Mouse (Mus musculus): ENCODE measurements around the gene Cep68. TPM values are rescaled to one million over a fixed set of nuclear protein-coding genes. Genes with fewer than 3 reads are reported as not detected.
"Not testable (repeated sequence)": the region's sequence is repeated elsewhere in the genome, so short reads cannot be mapped to it uniquely, and the experiment has no call there.

Gene Cep68
- total RNA-seq, 2 experiments from 2014 or later: 27.7 to 28.3 TPM

DNA sequence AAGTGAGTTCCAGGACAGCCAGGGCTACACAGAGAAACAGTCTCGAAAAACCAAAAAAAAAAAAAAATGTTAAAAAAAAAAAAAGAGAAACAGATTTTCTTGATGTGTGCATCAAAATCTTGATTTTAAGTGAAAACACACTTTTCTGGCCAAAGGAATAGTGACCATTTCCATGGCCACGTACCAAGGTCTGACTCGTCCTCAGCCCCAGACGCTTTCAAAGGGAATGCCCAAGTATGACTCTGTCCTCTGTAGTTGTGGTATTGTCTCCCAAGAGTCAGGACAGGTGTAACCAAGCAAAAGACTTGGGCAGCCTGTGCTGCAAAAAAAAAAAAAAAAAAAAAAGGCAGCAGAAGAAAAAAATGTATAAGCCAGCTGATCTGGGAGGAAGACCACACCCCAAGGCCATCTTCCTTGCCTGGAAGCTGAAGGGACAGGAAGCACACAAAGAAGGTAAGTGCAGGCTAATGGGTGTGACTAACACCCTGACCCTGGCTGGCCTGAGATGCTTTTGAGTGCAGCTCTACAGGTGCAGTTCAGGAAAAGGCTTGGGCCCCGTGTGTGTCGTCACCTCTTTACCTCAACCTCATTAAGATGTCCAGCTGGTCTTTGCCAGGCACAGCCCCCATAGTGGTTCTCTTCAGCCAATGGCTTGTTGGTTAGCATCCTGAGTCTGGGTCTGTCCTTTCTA is 6.7 kb downstream of the Cep68 start:
- no peak for ATAC-seq (replicated peaks; ENCODE audit: poor library complexity)

DNA sequence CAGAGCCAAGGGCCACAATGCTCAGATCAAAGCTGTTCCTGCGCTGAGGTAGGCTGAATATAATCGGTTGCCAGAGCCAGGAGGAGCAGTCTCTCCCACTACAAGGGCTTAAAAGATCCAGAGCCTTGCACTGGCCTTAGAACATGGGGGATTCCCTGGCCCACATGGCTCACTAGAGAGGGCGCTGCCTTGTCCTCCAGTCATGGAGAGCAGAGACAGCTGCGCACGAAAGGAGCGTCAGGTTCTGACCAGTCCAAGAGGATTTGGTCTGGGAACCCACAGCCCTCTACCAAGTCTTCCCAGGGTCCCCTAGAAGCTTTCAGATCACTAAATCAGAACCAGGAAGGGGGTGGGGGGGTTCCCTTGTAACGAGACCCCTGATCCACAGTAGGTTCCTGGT is 7.9 kb downstream of the Cep68 start:
- ATAC-seq (replicated peaks; ENCODE audit: poor library complexity): no peak

GRCm38 (mm10) chr11:20240331-20240730 is 8.9 kb downstream of the Cep68 start:
- peak; percentile 17; the same call in 1 of the 2 replicates for ATAC-seq (replicated peaks; ENCODE audit: poor library complexity)

DNA sequence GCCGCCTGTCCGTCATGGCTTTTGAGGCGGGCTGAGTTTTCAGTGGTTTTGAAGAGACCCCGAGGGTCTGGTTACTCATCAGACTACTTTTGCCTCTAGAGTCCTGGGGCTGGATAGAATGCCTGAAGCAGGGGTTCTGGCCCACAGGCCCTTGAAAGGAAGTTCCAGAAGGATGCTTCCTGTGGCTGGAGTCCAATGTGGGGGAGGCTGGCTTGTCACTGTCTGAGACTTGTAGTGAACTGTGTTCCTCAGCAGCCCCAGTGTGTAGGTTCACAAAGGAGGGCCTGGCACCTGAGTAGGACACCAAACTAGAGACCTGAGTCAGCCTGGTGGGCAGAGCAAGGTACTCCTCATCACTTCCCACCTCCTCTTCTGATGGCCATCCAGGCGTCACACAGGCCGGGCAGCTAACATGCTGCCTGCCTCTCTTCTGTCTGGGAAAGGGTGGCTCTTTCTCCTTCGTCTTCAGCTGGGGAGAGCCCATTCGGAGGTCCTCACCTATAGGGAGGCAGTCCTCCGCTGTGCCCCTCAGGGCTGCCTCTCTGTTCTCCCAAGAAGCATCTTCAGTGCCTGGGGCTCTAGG is 9.9 kb downstream of the Cep68 start:
- no peak for ATAC-seq (replicated peaks; ENCODE audit: poor library complexity)

- ATAC-seq (replicated peaks; ENCODE audit: poor library complexity): no peak
These were observed 11.3 kb downstream of the Cep68 start for GRCm38 (mm10) chr11:20237976-20238375.

GRCm38 (mm10) chr11:20237018-20237417 is 12.2 kb downstream of the Cep68 start:
- no peak for ATAC-seq (replicated peaks; ENCODE audit: poor library complexity)

DNA sequence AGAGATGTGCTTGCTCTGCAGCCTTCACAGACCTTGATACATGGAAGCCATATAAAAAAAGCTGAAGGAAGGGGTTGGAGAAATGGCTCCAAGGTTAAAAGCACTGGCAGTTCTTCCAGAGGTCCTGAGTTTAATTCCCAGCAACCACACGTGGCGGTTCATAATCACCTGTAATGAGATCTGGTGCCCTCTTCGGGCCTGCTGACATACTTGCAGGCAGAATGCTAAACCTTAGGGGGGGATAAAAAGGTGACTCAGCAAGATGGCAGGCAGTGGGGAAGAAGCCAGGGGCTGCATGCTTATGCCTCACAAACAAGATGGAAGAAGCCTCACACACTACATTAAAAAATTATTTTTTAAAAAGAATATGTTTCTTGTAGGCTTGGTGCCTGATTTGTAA is 15.0 kb downstream of the Cep68 start:
- ATAC-seq (replicated peaks; ENCODE audit: poor library complexity): no peak

DNA sequence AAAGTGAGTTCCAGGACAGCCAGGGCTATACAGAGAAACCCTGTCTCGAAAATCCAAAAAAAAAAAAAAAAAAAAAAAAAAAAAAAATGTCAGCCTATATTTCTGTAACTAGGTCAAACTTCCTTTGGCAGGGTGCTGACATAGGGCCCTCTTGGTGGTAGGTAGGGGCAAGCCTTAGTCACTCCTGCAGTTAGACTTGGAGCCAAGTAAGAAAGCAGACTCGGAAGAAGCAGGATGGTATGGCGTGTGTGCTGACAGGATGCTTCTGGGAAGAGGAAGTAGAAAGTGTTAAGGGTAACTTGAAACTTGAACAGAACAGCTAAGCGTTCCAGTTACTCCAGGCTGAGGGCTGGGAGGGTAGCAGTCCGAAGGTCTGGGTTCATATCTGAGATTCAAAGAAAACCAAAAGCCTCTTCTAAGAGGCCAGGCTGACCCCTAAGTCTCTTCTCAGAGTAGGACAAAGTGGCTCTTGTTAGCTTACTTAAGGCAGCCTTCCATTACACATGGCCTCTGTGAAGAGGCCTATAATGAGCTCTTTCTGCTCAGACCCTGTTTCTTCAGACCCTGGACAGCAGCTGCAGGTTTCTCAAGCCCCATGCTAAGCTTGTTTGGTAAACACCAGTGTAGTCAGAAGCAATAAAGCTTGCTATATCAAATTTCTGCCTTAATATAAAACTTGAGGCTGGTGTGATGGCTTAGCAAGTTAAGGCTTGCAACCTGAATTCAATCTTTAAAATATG is 17.0 kb downstream of the Cep68 start:
- peak; percentile 26 for ATAC-seq (replicated peaks; ENCODE audit: poor library complexity)

GRCm38 (mm10) chr11:20231128-20231878 is 17.9 kb downstream of the Cep68 start:
- ATAC-seq (replicated peaks; ENCODE audit: poor library complexity): peak; percentile 97

- no peak for ATAC-seq (replicated peaks; ENCODE audit: poor library complexity)
These were observed 18.9 kb downstream of the Cep68 start for GRCm38 (mm10) chr11:20230286-20230685.

- no peak for ATAC-seq (replicated peaks; ENCODE audit: poor library complexity)
These were observed 19.9 kb downstream of the Cep68 start for GRCm38 (mm10) chr11:20229311-20229710.

DNA sequence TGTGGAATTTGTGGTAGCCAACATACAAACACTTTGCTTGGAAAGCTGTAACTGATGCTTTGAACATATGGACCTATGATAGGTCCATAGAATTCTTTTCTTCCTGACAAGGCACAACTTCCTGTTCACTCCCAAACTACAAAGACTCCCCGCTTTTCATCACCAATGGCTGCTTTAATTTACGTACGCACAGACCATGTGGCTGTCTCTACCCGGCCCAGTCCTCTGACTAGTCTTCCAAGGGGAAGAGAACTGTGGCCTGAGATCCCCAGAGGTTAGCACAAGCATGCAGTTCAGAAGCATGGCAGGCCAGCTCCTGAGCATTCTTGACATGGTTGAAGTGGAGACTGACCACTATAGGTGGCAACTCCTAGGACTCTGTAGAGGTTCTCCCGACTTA is 20.6 kb downstream of the Cep68 start:
- no peak for ATAC-seq (replicated peaks; ENCODE audit: poor library complexity)

DNA sequence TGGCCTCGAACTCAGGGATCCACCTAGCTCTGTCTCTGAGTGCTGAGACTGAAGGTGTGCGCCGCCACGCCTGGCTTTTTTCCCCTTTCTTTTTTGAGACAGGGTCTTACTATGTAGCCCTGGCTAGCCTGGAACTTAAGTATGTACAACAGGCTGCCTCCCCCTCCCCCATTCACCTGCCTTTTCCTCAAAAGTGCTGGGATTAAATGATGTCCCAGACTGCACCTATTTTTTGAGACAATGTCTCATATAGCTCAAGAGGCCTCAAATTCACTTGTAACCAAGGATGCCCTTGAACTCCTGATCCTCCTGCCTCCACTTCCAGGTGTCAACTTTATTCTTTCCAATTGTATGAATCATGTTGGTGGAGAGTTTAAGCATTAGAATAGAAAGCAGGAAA is 23.3 kb downstream of the Cep68 start:
- ATAC-seq (replicated peaks; ENCODE audit: poor library complexity): no peak

- ATAC-seq (replicated peaks; ENCODE audit: poor library complexity): no peak
These were observed 25.0 kb downstream of the Cep68 start for GRCm38 (mm10) chr11:20224196-20224595.

GRCm38 (mm10) chr11:20221671-20222070 is 27.6 kb downstream of the Cep68 start:
- ATAC-seq (replicated peaks; ENCODE audit: poor library complexity): not testable (repeated sequence)

- ATAC-seq (replicated peaks; ENCODE audit: poor library complexity): no peak
These were observed 32.0 kb downstream of the Cep68 start for GRCm38 (mm10) chr11:20217227-20217626.

DNA sequence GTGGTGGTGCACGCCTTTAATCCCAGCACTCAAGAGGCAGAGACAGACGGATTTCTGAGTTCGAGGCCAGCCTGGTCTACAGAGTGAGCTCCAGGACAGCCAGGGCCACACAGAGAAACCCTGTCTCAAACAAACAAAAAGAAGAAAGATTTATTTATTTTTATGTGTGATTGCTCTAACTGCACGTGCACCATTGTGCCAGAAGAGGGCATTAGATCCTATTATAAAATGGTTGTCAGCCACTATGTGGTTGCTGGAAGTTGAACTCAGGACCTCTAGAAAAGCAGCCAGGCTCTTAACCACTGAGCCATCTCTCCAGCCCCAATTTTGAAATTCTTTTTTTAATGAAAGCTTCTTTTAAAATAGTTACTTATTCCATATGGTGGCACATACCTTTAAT is 32.8 kb downstream of the Cep68 start:
- ATAC-seq (replicated peaks; ENCODE audit: poor library complexity): peak; percentile 59; the same call in 1 of the 2 replicates

GRCm38 (mm10) chr11:20214779-20215178 is 34.5 kb downstream of the Cep68 start:
- ATAC-seq (replicated peaks; ENCODE audit: poor library complexity): peak; percentile 62

DNA sequence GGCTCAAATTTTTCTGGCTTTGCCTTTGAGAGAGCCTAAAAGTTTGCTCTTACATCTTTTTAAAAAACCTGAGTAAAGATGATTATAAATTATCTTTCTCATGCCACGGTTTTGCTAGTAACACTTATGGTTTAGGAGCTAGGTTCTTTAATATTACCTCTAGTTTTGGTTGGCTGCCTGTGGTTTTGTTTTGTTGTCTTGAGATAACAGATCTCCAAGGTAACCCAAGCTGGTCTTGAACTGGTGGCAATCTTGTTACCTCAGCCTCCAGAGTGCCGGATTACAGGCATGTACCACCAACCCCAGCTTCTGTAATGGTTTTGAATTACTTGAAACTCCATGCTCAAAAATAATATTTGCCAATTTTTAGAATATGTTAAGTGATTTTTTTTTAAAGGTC is 37.4 kb downstream of the Cep68 start:
- ATAC-seq (replicated peaks; ENCODE audit: poor library complexity): peak; percentile 61

DNA sequence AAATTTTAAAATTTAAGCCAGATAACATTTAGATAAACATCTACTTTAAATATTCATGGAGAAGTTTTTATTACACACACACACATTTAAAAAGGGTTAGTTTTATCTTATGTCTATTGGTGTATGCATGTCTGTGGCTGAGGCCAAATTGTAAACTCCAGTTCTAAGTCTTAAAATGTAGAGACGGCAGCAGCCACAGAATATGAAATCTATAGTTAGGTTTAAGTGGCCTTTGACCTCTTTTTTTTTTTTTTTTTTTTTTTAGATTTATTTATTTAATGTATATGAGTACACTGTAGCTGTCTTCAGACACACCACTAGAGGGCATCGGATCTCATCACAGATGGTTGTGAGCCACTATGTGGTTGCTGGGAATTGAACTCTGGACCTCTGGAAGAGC is 41.6 kb downstream of the Cep68 start:
- ATAC-seq (replicated peaks; ENCODE audit: poor library complexity): no peak

DNA sequence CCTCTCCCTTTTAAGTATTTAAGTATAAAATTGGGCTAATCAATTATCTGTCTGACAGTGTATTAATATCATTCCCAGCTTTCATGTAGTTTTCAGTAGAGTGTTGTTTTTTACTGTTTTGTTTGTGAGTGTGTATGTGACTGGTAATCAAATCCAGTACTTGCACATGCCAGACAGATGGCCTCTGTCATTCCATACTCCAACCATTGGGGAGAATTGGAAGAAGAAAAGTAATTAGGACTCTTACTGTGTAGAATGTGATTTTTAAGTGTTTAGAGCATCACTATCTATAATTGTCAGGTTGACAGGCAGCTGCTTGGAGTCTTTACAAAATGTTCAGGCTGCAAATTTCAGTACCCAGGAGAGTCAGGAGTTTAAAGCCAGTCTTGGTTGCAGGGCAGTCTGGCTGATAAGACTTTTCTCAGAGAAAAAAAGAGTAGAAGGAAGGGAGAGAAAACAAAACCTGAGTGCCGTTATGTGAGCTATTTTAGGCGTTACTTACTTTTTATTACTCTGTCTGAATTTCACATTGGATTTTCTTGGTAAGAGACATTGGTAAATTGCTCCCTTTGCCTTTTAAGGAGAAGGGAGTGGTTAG is 42.5 kb downstream of the Cep68 start:
- ATAC-seq (replicated peaks; ENCODE audit: poor library complexity): peak; percentile 30; the same call in 1 of the 2 replicates

Data from megakaryocyte progenitor cell, adult 5-6 weeks (primary cell).